Mouse (Mus musculus): Measurements from ENCODE around the gene Cdc25b. TPM values are rescaled to one million over a fixed set of nuclear protein-coding genes. Genes with fewer than 3 reads are reported as not detected.

Gene Cdc25b
- total RNA-seq, 1 experiment = 9.7 TPM

DNA sequence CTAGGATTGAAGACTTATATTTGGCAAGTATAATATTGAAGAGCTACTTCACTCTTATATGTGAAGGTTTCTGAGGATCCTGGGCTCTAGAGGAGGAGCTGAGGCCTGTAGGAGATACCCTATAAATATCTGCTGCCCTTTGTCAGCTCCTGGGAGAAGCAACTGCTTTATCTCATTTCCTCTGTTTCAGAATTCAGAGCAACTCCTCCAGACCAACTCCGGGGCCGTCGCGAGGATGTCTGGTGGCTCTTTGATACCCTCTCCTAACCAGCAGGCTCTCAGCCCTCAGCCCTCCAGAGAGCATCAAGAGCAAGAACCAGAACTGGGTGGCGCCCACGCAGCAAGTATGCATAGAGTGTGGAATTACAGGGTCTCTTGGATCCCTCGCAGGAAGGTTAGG is 56.2 kb downstream of the Cdc25b start:
- H3K4me1 ChIP-seq (ENCODE audit: control insufficient read depth in 2 of 2, insufficient read depth in 2 of 2, low read length in 2 of 2, poor library complexity in 1 of 2) = 0 out of 4 replicates have a peak, but pooled peaks cover 0 to 1% of the 10 kb centered on the region in 2 experiments
- H3K27ac ChIP-seq (ENCODE audit: insufficient read depth, low read depth, low read length, poor library complexity, severe bottlenecking) = no peak overlapping the region
- no peak for DNase-seq (ENCODE audit: low read depth, low spot score)
- TF ChIP-seq CHD2 (IDR thresholded peaks at IDR 0.05; ENCODE audit: low read depth, low read length) = no peak
- TF ChIP-seq MAFK (IDR thresholded peaks at IDR 0.05; ENCODE audit: insufficient read depth, low read depth, low read length) = no peak
- no peaks in the 10 kb centered on the region for H3K9me3 ChIP-seq (ENCODE audit: control insufficient read depth, insufficient read depth, low read depth, low read length)
- H3K9ac ChIP-seq (ENCODE audit: insufficient read depth, low read depth, low read length, poor library complexity, severe bottlenecking) = no peak overlapping the region
- H3K36me3 ChIP-seq (ENCODE audit: control insufficient read depth, insufficient read depth, low read length, poor library complexity, severe bottlenecking) = peaks cover 39% of the 10 kb centered on the region
- in situ Hi-C loops (cut with MboI; ENCODE audit: low sequenced_read_pairs in 2 of 2, unreplicated experiment in 2 of 2) = no loop called here
- no peak overlapping the region for H3K4me3 ChIP-seq (ENCODE audit: insufficient read depth in 1 of 2, low read depth in 1 of 2, low read length in 2 of 2, poor library complexity in 1 of 2, severe bottlenecking in 1 of 2)

Other genes with a start within 250 kb of the Cdc25b start
- 1.6 TPM in 2 replicates for gene Gfra4, start 143.9 kb upstream of the Cdc25b start, total RNA-seq (2012; rRNA removed)
- 0.40 and 0.69 TPM in 2 replicates for gene Adam33, start 123.1 kb upstream of the Cdc25b start, total RNA-seq (2012; rRNA removed)
- gene Siglec1, start 100.2 kb upstream of the Cdc25b start, total RNA-seq (2012; rRNA removed) = 0.26 and 0.27 TPM in 2 replicates
- gene Hspa12b, start 59.7 kb upstream of the Cdc25b start, total RNA-seq (2012; rRNA removed) = 1.5 and 1.7 TPM in 2 replicates
- gene Gm11037, start 53.5 kb upstream of the Cdc25b start, total RNA-seq (2012; rRNA removed) = not detected in 2 replicates
- gene 1700037H04Rik, start 26.9 kb upstream of the Cdc25b start, total RNA-seq (2012; rRNA removed) = 61.6 and 69.0 TPM in 2 replicates
- 30.0 and 38.5 TPM in 2 replicates for gene Cenpb, start 6.9 kb upstream of the Cdc25b start, total RNA-seq (2012; rRNA removed)
- 1.5 and 1.6 TPM in 2 replicates for gene Spef1, start 333 bp downstream of the Cdc25b start, total RNA-seq (2012; rRNA removed)
- 7.9 and 8.7 TPM in 2 replicates for gene Ap5s1, start 20.1 kb downstream of the Cdc25b start, total RNA-seq (2012; rRNA removed)
- 11.4 and 12.7 TPM in 2 replicates for gene Mavs, start 47.1 kb downstream of the Cdc25b start, total RNA-seq (2012; rRNA removed)
- gene Pank2, start 75.5 kb downstream of the Cdc25b start, total RNA-seq (2012; rRNA removed) = 22.0 and 26.6 TPM in 2 replicates
- gene Rnf24, start 165.9 kb downstream of the Cdc25b start, total RNA-seq (2012; rRNA removed) = 4.3 and 5.3 TPM in 2 replicates

All from ES-E14 (cell line).